Mouse (Mus musculus) ES-CJ7 (cell line): Measurements from ENCODE around the gene Slc10a7.
"Not testable (repeated sequence)": the region's sequence is repeated elsewhere in the genome, so short reads cannot be mapped to it uniquely, and the experiment has no call there.

Experiments used
- DNase-seq: peaks from one replicate; pipeline ENCODE4 v3.0.0; 2011; ENCODE audit warnings: low read depth, low spot score

The Slc10a7 gene

DNA sequence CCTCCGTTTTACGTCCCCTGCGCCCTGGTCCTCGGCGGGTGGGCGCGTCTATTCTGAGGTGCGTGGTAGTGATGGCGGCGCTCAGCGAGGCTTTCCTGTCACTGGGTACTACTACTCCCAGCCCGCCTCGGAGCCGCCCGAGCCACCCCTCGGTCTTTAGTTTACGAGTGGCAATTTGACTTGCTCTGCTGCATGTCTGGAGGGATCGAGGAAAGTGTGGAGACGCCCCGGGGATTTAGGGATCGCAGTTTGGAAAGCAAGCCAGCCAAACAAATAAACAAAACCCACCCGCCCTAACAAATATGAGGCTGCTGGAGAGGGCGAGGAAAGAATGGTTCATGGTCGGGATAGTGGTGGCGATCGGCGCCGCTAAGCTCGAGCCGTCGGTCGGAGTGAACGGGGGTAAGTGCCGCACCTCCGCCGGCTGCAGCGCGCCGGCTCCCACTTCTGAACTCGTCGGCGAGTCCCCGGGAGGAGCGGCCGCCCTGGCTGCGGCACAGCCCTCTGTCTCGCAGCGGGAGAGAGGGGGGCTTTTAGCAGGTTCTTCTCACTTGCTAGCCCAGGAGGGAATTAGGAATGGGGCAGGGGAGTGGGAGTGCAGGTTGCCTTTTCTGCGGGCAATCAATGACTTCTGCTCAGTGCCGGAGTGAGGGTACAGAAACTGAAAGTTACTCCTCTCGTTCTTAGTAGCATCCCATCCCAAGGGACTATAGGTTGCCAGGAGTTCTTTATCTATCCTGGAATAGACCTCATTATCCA lies at the start of gene Slc10a7:
Gene Slc10a7 (plus strand): TSS at position 74 of the 759 bp plus-strand sequence.
- DNase-seq, result peak; percentile 96

DNA sequence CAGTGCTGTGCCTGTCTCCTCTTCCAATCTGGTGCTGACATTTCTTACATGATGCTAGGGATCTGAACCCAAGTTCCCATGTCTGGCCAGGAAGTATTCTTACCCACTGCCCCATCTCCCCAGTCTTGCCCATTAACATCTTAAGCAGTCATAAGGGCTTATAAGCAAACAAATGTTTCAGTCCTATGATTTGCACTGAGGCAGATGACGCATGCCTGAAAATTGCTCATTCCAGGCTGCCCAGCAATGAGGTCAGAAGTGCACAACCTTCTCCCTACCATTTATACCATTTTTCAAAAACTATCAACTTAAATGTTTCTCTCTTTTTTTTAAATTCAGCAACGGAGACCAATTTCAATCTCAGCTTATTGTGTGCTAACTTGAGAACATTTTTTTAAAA lies 45.2 kb upstream of the Slc10a7 start:
- no peak for DNase-seq

DNA sequence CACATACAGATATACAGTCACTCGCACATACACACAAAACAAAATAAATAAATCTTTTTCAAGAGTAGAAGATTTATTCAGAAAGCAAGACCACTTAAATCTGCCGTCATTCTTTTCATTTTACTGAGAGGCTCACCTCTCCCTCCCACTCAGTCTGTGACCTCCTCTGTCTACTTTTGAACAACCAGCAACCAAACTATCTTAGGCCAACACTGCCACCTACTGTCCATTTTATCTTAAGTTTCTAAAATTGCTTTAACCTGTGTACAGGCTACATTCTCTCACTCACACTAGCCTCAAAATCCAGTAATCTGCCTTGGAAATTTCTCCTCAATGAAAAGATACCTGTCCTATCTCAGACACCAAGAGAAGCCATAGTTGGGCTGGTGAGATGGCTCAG lies 41.3 kb upstream of the Slc10a7 start:
- DNase-seq, result peak; percentile 91

DNA sequence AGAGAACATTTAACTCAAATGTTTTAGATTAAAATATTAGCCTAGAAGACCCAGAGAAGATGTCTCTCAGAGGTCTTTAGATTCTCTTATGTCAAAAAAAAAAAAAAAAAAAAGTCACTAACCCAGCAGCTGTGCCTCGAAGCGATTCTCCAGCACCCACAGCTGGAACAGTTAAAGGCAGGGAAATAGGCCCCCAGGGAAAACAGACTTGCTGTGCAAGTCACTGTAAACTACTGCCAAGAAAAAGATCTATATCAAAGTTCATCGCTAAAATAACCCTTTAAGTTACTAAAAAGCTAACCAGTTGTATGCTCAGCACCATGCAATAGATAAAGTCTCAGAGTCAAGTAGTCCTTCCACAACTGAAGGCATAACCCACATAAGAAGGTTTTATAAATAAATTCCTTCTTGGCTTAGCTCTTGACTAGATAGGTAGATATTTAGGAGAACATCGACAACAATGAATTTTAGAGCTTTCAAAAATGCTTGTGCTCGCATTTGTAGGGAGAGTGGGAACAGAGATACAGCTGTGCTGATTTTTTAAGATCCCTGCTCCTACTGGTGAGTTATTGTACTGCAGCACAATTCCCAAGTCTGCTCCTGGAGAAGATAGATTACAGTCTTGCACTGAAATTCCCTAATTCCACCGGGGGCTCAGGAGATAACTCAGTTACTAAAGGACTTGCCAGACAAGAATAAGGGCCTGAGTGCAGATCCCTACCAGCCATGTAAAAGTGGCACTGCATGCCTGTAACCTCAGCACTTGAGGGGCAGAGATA lies 31.9 kb upstream of the Slc10a7 start:
- DNase-seq, result peak; percentile 82

DNA sequence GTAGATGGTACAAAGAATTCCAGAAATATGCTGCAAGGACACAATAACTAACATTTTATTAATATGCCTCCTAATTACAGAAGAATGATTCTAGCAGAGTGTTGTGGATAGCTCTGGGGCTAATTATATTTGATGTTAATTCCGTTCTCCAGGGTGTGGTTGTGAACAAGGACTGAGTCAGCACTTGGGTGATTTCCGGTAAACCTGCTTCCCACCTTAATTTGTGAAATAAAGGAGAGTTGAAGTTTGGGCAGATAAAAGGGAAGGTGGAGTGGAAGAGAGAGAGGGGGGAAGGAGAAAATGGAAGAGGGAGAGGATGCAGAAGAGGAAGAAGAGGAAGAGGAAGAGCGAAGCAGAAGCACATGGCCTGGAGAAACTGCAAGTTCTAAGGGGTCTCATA lies 19.4 kb upstream of the Slc10a7 start:
- peak; percentile 78 for DNase-seq

DNA sequence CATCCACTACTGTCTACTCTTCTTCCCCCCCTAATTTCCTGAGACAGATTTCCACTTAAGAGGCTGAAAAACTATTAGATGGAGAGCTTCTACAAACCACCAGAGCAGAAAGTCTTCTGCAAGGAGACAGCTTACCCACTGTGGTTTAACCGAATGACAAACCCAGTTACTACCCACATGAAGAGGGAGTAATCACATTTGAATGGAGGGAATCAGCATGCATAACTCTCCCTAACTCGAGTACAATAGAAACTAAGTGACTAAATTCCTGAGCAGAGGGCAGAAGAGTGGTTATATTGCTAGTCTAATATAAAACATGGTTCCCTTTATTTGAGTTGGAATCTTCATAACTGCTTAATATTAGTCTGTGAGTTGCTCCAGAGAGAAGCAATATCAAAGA lies 16.1 kb upstream of the Slc10a7 start:
- DNase-seq, result peak; percentile 87

DNA sequence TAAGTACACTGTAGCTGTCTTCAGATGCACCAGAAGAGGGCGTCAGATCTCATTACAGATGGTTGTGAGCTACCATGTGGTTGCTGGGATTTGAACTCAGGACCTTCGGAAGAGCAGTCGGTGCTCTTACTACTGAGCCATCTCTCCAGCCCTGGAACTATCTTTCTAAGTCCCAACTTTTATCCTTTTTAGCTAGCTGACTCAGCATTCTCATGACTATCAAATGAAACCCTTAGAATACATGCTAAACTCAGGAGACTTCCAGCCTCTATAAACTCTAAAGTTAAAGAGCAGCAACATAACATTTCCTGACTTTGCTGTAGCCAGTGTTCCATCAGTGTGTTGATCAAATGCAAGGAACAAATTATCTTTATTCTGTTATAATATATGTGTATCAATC lies 12.9 kb upstream of the Slc10a7 start:
- not testable (repeated sequence) for DNase-seq

DNA sequence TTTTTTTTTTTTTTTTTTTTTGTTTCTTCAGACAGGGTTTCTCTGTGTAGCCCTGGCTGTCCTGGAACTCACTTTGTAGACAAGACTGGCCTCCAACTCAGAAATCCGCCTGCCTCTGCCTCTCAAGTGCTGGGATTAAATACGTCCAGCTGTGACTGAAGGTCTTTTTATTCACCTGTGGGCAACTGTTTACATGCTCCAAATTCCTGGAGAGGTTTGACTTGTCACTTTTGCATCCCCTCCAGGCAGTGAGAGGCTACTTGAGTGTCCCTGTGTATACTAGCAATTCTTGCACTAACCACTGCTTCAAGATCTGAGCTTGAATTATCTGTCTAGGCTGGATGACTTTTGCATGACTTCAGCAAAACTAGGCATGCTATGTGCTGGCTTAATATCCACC lies 6.4 kb upstream of the Slc10a7 start:
- peak; percentile 69 for DNase-seq

DNA sequence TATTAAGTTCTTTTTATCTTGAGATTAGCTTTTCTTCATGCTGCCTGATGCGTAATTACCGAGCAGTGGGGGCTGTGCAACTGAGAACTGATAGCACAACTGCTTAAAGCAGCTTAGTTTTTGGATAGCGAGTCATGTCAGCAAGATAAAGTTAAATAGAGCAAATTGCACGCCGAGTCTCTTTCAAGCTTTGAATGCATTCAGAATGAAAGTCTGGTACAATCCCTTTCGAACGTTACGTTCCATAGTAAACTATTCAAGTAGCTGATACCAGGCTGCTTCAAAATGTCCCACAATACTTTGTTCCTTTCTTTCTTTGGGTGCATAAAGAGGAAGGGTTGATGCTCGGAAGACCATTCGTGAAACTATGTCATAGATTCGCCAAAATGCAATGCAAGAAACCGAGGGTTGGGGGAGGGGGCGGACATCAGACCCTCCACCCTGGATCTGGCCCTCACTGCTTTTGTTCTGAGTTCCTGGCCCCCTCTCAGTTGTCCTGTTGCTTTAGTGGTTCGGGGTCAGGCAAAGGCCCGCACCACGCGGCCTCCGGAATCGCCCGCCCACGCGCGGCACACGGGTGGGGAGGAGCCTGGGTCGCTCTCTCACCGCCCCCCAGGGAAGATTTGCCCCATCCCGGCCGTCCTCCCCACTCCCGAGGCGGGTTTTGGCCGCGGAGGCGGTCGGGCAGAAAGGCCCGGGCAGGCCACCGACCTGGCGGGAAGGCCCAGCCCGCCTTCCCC lies 997 bp upstream of the Slc10a7 start:
- DNase-seq, result peak; percentile 78

DNA sequence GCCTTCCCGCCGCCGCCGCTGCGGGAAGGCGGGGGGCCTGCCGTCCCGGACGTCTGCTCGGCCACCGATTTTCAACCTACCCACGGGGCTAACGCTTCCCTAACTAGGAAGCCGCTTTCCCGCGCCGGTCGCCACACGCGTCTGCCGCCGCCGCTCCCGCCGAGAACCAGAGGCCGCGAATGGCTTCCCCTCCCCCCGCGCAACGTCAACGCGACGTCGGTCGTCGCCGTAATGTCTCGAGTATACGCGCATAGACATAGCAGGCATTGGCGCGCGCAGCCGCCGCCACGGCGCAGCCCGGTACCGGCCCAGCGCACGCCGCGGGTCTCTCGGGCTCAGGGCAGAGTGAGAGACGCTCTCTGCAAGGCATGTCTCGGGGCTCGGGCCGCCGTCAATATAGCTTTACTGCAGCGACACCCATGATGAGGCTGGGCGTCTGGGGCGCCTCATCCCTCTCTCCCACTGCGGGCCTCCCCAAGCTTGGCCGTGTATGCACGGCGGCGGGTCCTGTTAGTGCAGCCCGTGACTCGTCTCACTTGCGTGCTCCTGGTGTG lies 350 bp upstream of the Slc10a7 start, which contains the start of gene Rbmxl1:
Gene Rbmxl1 (minus strand): TSS at position 180 of the 554 bp plus-strand sequence.
- DNase-seq, result peak; percentile 95

DNA sequence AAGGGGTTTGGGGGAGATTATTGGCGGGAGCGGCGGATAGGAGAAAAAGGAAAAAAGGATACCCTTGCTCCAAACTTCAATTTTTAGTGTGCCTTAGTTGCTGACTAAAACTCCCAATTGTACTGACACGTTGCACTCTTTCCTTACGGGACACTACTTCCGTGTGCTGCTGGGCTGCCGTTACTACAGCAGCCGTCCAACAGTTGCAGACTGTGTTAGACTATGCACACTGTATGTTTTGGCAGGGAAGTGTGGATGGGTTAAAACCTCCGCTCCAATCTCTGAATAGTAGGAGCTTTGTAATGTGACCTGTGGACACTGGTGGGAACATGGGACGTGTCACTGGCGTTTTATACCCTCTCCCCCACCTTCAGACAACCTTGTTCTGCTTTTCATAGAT lies 948 bp downstream of the Slc10a7 start:
- peak; percentile 46 for DNase-seq

DNA sequence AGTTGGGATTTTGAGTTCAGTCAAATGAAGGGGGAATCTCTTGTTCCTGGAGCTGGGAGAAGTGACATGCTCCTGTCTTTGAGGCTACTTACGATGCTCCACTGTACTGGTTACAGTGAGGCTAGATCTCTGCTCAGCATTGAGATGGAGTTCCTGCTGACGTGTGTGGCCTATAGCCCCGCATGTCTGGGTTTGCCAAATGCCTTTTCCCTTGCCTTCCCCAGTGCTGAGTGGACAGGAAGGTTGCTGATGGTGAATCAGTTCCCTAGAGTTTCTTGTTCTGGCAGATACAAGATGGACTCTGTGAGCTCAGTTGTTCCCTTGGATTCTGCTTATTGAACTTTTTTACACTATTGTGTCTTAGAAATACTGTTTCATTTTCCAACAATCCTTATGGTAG lies 1.8 kb downstream of the Slc10a7 start:
- no peak for DNase-seq

DNA sequence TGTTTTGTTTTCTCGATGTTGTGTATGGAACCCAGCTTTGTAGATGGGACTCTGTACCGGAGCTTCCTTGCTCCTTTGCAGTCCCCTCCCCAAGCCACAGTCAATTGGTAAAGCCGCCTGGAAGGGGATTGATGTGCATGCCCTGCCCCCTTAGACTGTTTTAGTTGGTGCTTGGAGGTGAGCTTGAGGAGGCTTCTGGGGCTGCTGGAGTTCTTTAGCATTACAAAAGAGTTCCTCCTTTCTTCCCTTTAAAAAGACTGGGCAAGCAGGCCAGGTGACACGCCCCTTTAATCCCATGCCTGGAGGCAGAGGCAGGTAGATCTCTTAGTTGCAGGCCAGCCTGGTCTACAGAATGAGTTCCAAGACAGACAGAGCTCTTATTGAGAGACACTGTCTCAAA lies 4.0 kb downstream of the Slc10a7 start:
- peak; percentile 99 for DNase-seq

DNA sequence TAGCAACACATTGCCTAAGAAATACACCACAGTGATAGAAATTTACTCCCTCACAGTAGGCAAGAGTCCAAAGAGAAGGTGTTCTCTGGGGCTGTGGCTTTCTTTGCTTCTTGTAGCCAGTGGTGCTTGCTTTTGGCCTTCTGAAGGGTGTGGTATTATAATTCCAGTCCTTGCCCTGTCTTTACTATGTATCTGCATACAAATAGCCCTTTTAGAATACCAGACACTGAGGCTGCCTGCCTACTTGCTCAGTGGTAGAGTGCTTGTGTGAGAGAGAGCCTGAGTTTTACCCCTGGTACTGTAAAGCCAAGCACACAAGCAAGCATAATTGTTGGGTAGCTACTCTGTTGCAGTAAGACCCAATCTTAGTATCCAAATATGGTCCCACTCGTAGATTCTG lies 5.6 kb downstream of the Slc10a7 start:
- peak; percentile 91 for DNase-seq

DNA sequence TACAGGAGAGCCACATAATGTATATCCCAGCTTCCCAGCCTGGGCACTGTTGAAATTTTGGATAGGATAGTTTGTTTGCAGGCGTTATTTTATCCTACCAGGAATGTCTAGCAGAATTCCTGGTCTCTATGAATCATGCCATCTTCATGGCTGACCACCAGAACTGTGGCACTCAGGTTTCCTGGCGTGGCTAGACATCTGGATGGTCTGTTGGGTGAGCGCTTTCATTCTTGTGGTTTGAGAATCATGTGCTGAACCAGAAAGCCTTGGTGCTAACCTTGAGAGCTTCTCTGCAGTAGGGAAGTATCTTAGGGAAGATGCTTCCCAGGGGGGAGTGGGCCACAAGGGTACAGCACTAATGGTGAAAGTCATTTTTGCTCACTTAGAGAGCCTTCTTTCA lies 6.0 kb downstream of the Slc10a7 start:
- DNase-seq, result no peak

DNA sequence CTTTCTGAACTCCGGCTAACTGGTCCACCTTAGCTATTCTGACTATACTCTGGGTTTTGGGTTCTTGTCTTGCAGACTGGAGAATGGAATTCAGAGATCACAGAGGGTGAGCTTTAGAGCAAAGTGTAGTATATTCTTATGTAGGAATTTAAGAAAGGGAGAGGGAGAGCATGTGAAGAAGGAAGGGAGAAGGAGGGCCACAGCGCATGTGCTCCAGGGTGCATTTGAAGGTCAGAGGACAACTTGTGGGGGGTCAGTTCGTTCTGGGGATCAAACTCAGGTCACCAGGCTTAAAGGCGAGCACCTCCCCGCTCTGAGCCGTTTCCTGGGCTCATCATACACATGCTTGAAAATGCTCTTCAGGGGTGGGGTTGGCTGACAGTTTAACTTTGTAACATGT lies 24.8 kb downstream of the Slc10a7 start:
- DNase-seq, result peak; percentile 43

DNA sequence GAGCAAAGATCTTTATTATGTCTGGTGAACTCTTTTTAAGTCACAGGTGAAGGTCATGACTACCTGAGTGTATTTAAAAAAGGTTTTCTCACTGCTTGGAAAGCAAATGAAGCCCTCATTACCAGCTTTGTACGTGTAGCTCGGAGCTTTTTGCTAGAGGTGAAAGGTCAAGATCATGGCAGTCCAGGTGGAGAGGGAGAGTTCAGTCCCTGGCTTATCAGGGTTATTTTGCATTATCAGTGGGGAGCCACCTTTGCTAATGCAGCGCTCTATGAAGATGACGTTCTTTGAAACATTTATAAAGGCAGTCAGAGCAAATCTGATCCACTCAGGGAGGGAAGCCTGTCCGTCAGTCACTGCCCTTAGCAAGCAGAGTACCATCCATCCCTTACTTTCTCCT lies 27.6 kb downstream of the Slc10a7 start:
- peak; percentile 57 for DNase-seq

DNA sequence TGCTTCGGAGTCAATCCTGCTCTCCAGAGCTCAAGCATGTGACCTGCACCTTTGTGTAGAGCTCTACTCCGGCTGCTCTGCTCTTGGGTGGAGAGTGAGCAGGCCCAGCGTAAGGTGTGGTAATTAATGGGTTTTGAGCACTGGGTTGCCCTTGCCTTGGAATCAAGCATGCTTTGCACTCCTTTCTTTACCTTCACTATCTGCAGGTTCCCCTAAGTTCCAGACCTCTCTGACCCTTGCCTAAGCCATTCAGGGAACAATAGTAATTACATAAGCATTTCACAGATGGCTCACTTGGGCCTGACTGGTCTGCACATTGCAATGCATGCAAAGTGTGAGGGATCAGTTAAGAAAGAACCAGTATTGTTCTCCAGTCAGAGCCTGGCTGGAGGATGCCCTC lies 28.6 kb downstream of the Slc10a7 start:
- DNase-seq, result peak; percentile 94

DNA sequence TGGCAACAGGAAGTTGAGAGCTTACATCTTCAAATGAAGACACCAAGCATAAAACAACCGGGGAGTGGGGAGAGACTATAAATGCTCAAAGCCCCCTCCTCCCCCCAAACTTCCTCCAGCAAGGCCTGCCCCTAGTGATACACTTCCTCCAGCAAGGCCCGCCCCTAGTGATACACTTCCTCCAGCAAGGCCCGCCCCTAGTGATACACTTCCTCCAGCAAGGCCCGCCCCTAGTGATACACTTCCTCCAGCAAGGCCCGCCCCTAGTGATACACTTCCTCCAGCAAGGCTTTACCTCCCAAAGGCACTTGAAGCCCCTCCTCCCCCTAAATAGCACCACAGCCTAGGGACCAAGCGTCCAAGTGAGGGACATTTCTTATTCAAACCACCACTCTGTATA lies 33.5 kb downstream of the Slc10a7 start:
- not testable (repeated sequence) for DNase-seq

DNA sequence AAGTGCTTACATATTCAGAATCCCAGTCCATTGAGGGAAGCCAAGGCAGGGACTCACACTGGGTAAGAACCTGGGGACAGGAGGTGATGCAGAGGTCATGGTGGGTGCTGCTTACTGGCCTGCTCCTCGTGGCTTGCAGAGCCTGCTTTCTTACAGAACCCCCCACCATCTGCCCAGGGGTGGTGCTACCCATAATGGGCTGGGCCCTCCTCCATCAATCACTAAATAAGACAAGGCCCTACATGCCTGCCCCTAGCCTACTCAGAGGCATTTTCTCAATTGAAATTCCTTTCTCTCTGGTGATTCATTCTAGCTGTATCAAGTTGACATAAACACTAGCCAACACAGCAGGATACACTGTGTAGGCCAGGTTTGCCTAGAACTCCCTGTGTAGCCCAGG lies 34.5 kb downstream of the Slc10a7 start:
- peak; percentile 45 for DNase-seq

DNA sequence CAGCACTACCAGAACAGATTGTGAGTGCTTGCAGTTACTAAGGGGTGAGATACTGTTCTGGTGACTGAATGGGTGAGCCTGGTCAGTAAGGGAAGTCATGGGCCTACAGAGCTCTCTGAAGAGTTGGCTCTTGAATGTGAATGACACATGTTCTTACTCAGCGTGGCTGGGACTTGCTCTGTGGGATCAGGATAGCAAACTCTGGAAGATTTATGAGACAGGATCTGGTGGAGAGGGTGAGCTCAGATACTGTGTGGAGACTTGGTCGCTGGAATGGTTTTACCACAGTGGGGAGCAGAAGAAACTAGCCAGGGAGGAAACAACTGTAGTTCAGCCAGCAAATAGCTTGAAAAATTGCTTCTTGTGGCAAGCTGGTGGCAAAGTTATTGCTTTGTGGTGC lies 35.4 kb downstream of the Slc10a7 start:
- no peak for DNase-seq
